Mouse (Mus musculus) CH12.LX (cell line): ENCODE results near the gene Gmnn. TPM values are rescaled to one million over a fixed set of nuclear protein-coding genes. Genes with fewer than 3 reads are reported as not detected.

Source experiments
- DNase-seq: peaks from one replicate; pipeline ENCODE4 v3.0.0-alpha.2; 2013; ENCODE audit errors: extremely low read depth
- H3K27ac ChIP-seq: 2 replicates; pipeline ENCODE4 v1.5.1; 2012; ENCODE audit warnings: low read depth, mild to moderate bottlenecking, control low read depth, moderate library complexity; ENCODE audit not compliant: insufficient read depth
- H3K27me3 ChIP-seq: replicated peaks from 2 replicates; pipeline ENCODE3; 2012; ENCODE audit warnings: inconsistent platforms
- H3K36me3 ChIP-seq, 2 experiments: replicated peaks in 1 of 2; 2 replicates each; pipeline versions ENCODE3 to v1.6.1; 2012; ENCODE audit warnings: inconsistent platforms in 1 of 2, low read length in 1 of 2, mild to moderate bottlenecking in 1 of 2, mixed read lengths in 1 of 2, moderate library complexity in 1 of 2; ENCODE audit not compliant: control insufficient read depth in 1 of 2, insufficient read depth in 1 of 2
- H3K4me1 ChIP-seq, 2 experiments: 2 replicates each; pipeline ENCODE4 v1.6.1; 2012; ENCODE audit warnings: inconsistent platforms in 1 of 2, moderate library complexity in 1 of 2; ENCODE audit not compliant: insufficient read depth in 2 of 2, control insufficient read depth in 1 of 2
- H3K4me2 ChIP-seq: 2 replicates; pipeline ENCODE4 v1.6.1; 2012; ENCODE audit warnings: low read depth, mild to moderate bottlenecking, control low read depth; ENCODE audit not compliant: poor library complexity, insufficient read depth, severe bottlenecking
- H3K4me3 ChIP-seq, 3 experiments: fragments of 150-350 bp in 1 of 3; sonication (generic) in 1 of 3; replicated peaks in 1 of 3; 2 replicates each; pipeline versions ENCODE3 to v1.5.1; 2011 to 2012; ENCODE audit warnings: low read depth in 2 of 3, low read length in 2 of 3, mild to moderate bottlenecking in 2 of 3, moderate library complexity in 2 of 3, control low read depth in 1 of 3, improper control_type of control experiment in 1 of 3, inconsistent platforms in 1 of 3, mixed read lengths in 1 of 3; ENCODE audit not compliant: poor library complexity in 1 of 3
- H3K79me2 ChIP-seq: replicated peaks from 2 replicates; pipeline ENCODE4 v1.6.1; 2012; ENCODE audit warnings: mild to moderate bottlenecking, moderate library complexity; ENCODE audit not compliant: control insufficient read depth, poor library complexity, insufficient read depth, severe bottlenecking; ENCODE audit errors: extremely low read depth
- H3K9ac ChIP-seq: 2 replicates; pipeline ENCODE4 v1.6.1; 2012; ENCODE audit warnings: low read depth, mild to moderate bottlenecking, control low read depth, moderate library complexity; ENCODE audit not compliant: insufficient read depth
- H3K9me3 ChIP-seq: replicated peaks from 2 replicates; pipeline ENCODE3; 2012; ENCODE audit warnings: low read length, inconsistent platforms, mixed read lengths
- BHLHE40 ChIP-seq: IDR thresholded peaks from 2 replicates; pipeline ENCODE4 v1.6.1; 2011; ENCODE audit warnings: mild to moderate bottlenecking, low read depth, low read length, improper control_type of control experiment
- CHD1 ChIP-seq: IDR thresholded peaks from 2 replicates; pipeline ENCODE4 v1.6.1; 2012; ENCODE audit warnings: low read depth, low read length, improper control_type of control experiment, inconsistent platforms
- CHD2 ChIP-seq: IDR thresholded peaks from 2 replicates; pipeline ENCODE4 v1.6.1; 2011; ENCODE audit warnings: low read length, improper control_type of control experiment
- ELF1 ChIP-seq: IDR thresholded peaks from 2 replicates; pipeline ENCODE4 v1.6.1; 2014; ENCODE audit warnings: low read depth, mild to moderate bottlenecking, inconsistent platforms, low read length, improper control_type of control experiment
- EP300 ChIP-seq: IDR thresholded peaks from 2 replicates; pipeline ENCODE4 v1.6.1; 2011; ENCODE audit warnings: low read length, improper control_type of control experiment
- ETS1 ChIP-seq: conservative IDR thresholded peaks from 2 replicates; pipeline ENCODE4 v1.6.1; 2012; ENCODE audit warnings: low read depth, mild to moderate bottlenecking, inconsistent platforms, low read length, improper control_type of control experiment, moderate library complexity
- GABPA ChIP-seq: IDR thresholded peaks from 2 replicates; pipeline ENCODE4 v1.6.1; 2012; ENCODE audit warnings: low read depth, low read length, improper control_type of control experiment, inconsistent platforms; ENCODE audit not compliant: insufficient replicate concordance
- IRF4 ChIP-seq: IDR thresholded peaks from 2 replicates; pipeline ENCODE4 v1.6.1; 2014; ENCODE audit warnings: low read depth, mild to moderate bottlenecking, inconsistent platforms, low read length, improper control_type of control experiment
- JUN ChIP-seq: IDR thresholded peaks from 2 replicates; pipeline ENCODE4 v1.6.1; 2011; ENCODE audit warnings: low read depth, mild to moderate bottlenecking, low read length, improper control_type of control experiment, moderate library complexity; ENCODE audit not compliant: insufficient read depth
- JUND ChIP-seq: conservative IDR thresholded peaks from 2 replicates; pipeline ENCODE4 v1.6.1; 2011; ENCODE audit warnings: low read depth, low read length, improper control_type of control experiment
- MAFK ChIP-seq: IDR thresholded peaks from 2 replicates; pipeline ENCODE4 v1.6.1; 2011; ENCODE audit warnings: low read length, improper control_type of control experiment; ENCODE audit not compliant: insufficient replicate concordance
- MAX ChIP-seq: IDR thresholded peaks from 2 replicates; pipeline ENCODE4 v1.6.1; 2011; ENCODE audit warnings: low read length, improper control_type of control experiment
- MAZ ChIP-seq: IDR thresholded peaks from 2 replicates; pipeline ENCODE4 v1.6.1; 2012; ENCODE audit warnings: low read depth, mild to moderate bottlenecking, inconsistent platforms, low read length, improper control_type of control experiment, moderate library complexity
- MEF2A ChIP-seq: IDR thresholded peaks from 2 replicates; pipeline ENCODE4 v1.6.1; 2014; ENCODE audit warnings: low read depth, mild to moderate bottlenecking, inconsistent platforms, low read length, improper control_type of control experiment, borderline replicate concordance
- NELFE ChIP-seq: IDR thresholded peaks from 2 replicates; pipeline ENCODE4 v1.6.1; 2011; ENCODE audit warnings: low read depth, low read length, improper control_type of control experiment
- RAD21 ChIP-seq: IDR thresholded peaks from 2 replicates; pipeline ENCODE4 v1.6.1; 2011; ENCODE audit warnings: low read depth, mild to moderate bottlenecking, low read length, improper control_type of control experiment, moderate library complexity
- RCOR1 ChIP-seq: conservative IDR thresholded peaks from 2 replicates; pipeline ENCODE4 v1.6.1; 2012; ENCODE audit warnings: low read depth, mild to moderate bottlenecking, inconsistent platforms, low read length, improper control_type of control experiment
- SIN3A ChIP-seq: IDR thresholded peaks from 2 replicates; pipeline ENCODE4 v1.6.1; 2012; ENCODE audit warnings: low read length, improper control_type of control experiment, inconsistent platforms
- SMC3 ChIP-seq: IDR thresholded peaks from 2 replicates; pipeline ENCODE4 v1.6.1; 2011; ENCODE audit warnings: low read depth, low read length, improper control_type of control experiment
- UBTF ChIP-seq: IDR thresholded peaks from 2 replicates; pipeline ENCODE4 v1.6.1; 2012; ENCODE audit warnings: low read depth, mild to moderate bottlenecking, inconsistent platforms, low read length, improper control_type of control experiment, moderate library complexity
- USF1 ChIP-seq: IDR thresholded peaks from 2 replicates; pipeline ENCODE4 v1.6.1; 2014; ENCODE audit warnings: low read depth, mild to moderate bottlenecking, inconsistent platforms, low read length, improper control_type of control experiment
- ZNF384 ChIP-seq: IDR thresholded peaks from 2 replicates; pipeline ENCODE4 v1.6.1; 2012; ENCODE audit warnings: low read depth, low read length, improper control_type of control experiment, inconsistent platforms
- dilution Hi-C: fragments of 300-500 bp; cut with MboI; formaldehyde crosslinking; loops from 2 replicates; pipeline ENCODE4 v1.14.3; 2020; ENCODE audit warnings: low sequenced_read_pairs; ENCODE audit not compliant: extremely low pct_unique_long_range_greater_than_20kb, extremely low pct_ligation_motif_present
- in situ Hi-C: fragments of 300-500 bp; cut with MboI; formaldehyde crosslinking; loops from 3 replicates; pipeline ENCODE4 v1.14.3; 2019; ENCODE audit warnings: low sequenced_read_pairs, low pct_ligation_motif_present, low pct_unique_long_range_greater_than_20kb, mixed read lengths
- polyA plus RNA-seq: library from polyadenylated mRNA; unstranded; fragments of >175 nt; gene quantifications from 2 replicates; pipeline ENCODE4 v1.2.1, GENCODE M21; 2012; ENCODE audit warnings: low read depth; ENCODE audit not compliant: insufficient read length
- total RNA-seq, 2 experiments: library from RNA; depleted of rRNA; stranded (reverse); fragments of 300-350 nt in 1 of 2; fragments of >200 nt in 1 of 2; gene quantifications; 2 replicates each; pipeline ENCODE4 v1.2.3; 2012 to 2014

Gene Gmnn
- total and polyA plus RNA-seq, 3 experiments = 117 to 166 (median 166) TPM

GRCm38 (mm10) chr13:24729128-24729527 lies 32.6 kb downstream of the Gmnn start:
- dilution Hi-C loops (no loop called here), in situ Hi-C loops (no loop called here)
- Histone ChIP-seq H3K27me3 (no peaks in the 10 kb centered on the region), H3K4me3 (no peak overlapping the region), H3K79me2 (no peaks in the 10 kb centered on the region), H3K36me3 (peaks cover 8 to 64% of the 10 kb centered on the region in 2 experiments), H3K9me3 (no peaks in the 10 kb centered on the region), H3K9ac (no peak overlapping the region), H3K4me2 (no peak overlapping the region), H3K27ac (no peak overlapping the region), H3K4me1 (peaks cover 0 to 4% of the 10 kb centered on the region in 2 experiments; a peak in 1 of 4 replicates)
- TF ChIP-seq RCOR1 (no peak), IRF4 (no peak), MAFK (no peak), RAD21 (no peak), ETS1 (no peak), JUND (no peak), BHLHE40 (no peak), MAX (no peak), CHD2 (no peak), MEF2A (no peak), JUN (no peak), ELF1 (no peak)
- DNase-seq = no peak

- no peak for DNase-seq
- in situ Hi-C loops (loop anchor here (25.0 kb wide), 1 partner anchor 188 kb away; no protein-coding TSS in a partner anchor), dilution Hi-C loops (no loop called here)
- no peak overlapping the region for H3K27ac ChIP-seq
- H3K4me1 ChIP-seq = peaks cover 5 to 10% of the 10 kb centered on the region in 2 experiments; a peak in 3 of 4 replicates
- no peaks in the 10 kb centered on the region for H3K27me3 ChIP-seq
- TF ChIP-seq GABPA (no peak), IRF4 (no peak), SMC3 (no peak), MAX (no peak), JUND (no peak), EP300 (no peak), MAZ (no peak), CHD1 (no peak), NELFE (no peak), ZNF384 (no peak), MEF2A (no peak), ELF1 (no peak), USF1 (no peak), MAFK (no peak), SIN3A (no peak), UBTF (no peak)
- no peaks in the 10 kb centered on the region for H3K79me2 ChIP-seq
- no peak overlapping the region for H3K4me2 ChIP-seq
- no peak overlapping the region for H3K9ac ChIP-seq
- no peaks in the 10 kb centered on the region for H3K9me3 ChIP-seq
- no peak overlapping the region for H3K4me3 ChIP-seq
- peaks cover 12 to 58% of the 10 kb centered on the region in 2 experiments for H3K36me3 ChIP-seq
These were observed 37.3 kb downstream of the Gmnn start for GRCm38 (mm10) chr13:24724395-24724759.
